ENCODE assay signal across 20 mouse cellular contexts in the genomic region with DNA sequence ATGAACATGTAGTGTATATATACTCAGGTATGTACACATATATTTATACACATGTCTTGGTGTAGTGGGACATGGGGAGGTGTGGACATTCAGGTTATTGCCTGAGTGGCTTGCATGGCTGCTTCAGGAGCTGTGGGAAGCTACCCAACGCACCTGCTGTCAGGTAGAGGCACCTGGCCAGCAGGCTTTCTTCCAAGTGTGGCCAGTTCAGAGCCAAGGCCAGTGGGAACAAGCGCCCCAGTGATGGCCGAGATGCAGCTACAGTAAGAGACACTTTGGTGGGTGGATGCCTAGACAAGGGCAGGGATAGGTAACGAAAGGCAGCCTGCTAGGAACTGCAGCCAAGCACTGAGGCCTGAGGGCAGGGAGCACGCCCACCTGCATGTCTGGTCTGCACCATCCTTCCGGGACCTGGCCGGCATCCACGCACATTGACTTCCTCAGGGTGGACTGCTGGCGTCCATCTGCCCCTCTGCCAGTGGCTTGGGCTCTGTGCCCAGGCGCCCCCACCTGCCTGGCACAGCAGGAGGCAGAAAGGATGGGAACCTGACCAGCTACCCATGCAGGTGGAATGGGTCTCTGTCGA.
DNase-seq lines count a peak whose midpoint lies in the region; ATAC-seq and TF ChIP-seq lines count a peak whose summit lies in the region.
"Had no signal": no experiment of that assay in that cellular context is flagged by ENCODE, and none has a peak within 500 bp of the region (broad histone marks: within the 10 kb centered on the region; RNA-seq: fewer than 3 reads in every experiment).

No protein-coding gene starts in this region.

- no peak overlapping the region for H3K9ac ChIP-seq in forebrain, embryonic 15.5 days (replicated peaks)
- no peak overlapping the region for H3K9ac ChIP-seq in forebrain, embryonic 11.5 days (ENCODE audit: low read length)
- H3K9ac ChIP-seq: embryonic facial prominence, embryonic 15.5 days; kidney, embryonic 15.5 days; limb, embryonic 12.5 days; liver, embryonic 14.5 days; neural tube, embryonic 12.5 days had no signal

- no peaks in the 10 kb centered on the region for H3K36me3 ChIP-seq in forebrain, embryonic 15.5 days
- H3K36me3 ChIP-seq in forebrain, embryonic 11.5 days (ENCODE audit: control insufficient read depth, insufficient read depth, low read length), result no peaks in the 10 kb centered on the region
- H3K36me3 ChIP-seq in kidney, adult 2 months (ENCODE audit: control insufficient read depth, insufficient read depth, low read length), result no peaks in the 10 kb centered on the region
- H3K36me3 ChIP-seq: embryonic facial prominence, embryonic 15.5 days; kidney, embryonic 15.5 days; limb, embryonic 12.5 days; neural tube, embryonic 12.5 days had no signal

- DNase-seq in forebrain, embryonic 11.5 days (ENCODE audit: low spot score), result no peak
- peak; percentile 6 for DNase-seq in kidney, adult 2 months
- DNase-seq in kidney, adult 11 months, result no peak
- DNase-seq in brain, adult 2 months (ENCODE audit: low read depth, low spot score), result peak; percentile 91
- peak; percentile 96 for DNase-seq in cerebellum, adult 9-10 months
- no peak for DNase-seq in embryo, embryonic 9.5 days (ENCODE audit: extremely low spot score)
- no peak for DNase-seq in left cerebral cortex, postnatal 10 days (ENCODE audit: extremely low spot score in 1 of 2, low spot score in 2 of 2)
- DNase-seq: adrenal gland, postnatal 10 days; gastrocnemius, postnatal 10 days; heart, adult 2 months; layer of hippocampus, postnatal 36 days; right cerebral cortex, postnatal 25 days had no signal

- no peak for TF ChIP-seq POLR2A in kidney, adult 2 months (IDR thresholded peaks at IDR 0.05; ENCODE audit: low read depth, low read length)

- ATAC-seq in forebrain, embryonic 15.5 days (replicated peaks), result no peak
- ATAC-seq in forebrain, embryonic 11.5 days (replicated peaks; ENCODE audit: low FRiP score), result no peak
- ATAC-seq: lung, postnatal 0 days had no signal

- no peak overlapping the region for H3K4me2 ChIP-seq in forebrain, embryonic 15.5 days (replicated peaks)
- no peak overlapping the region for H3K4me2 ChIP-seq in forebrain, embryonic 11.5 days (ENCODE audit: low read depth, low read length, severe bottlenecking)
- H3K4me2 ChIP-seq: embryonic facial prominence, embryonic 15.5 days; kidney, embryonic 15.5 days; limb, embryonic 12.5 days; neural tube, embryonic 12.5 days had no signal

- no peaks in the 10 kb centered on the region for H3K9me3 ChIP-seq in forebrain, embryonic 15.5 days
- H3K9me3 ChIP-seq in forebrain, embryonic 11.5 days (ENCODE audit: control insufficient read depth, low read length), result no peaks in the 10 kb centered on the region
- H3K9me3 ChIP-seq: embryonic facial prominence, embryonic 15.5 days; kidney, embryonic 15.5 days; limb, embryonic 12.5 days; neural tube, embryonic 12.5 days had no signal

- intact Hi-C loops in left cerebral cortex, postnatal 10 days (cut with DNase I), result no loop called here

- TF ChIP-seq CTCF in kidney, adult 2 months (conservative IDR thresholded peaks at IDR 0.05; ENCODE audit: insufficient read depth, insufficient read length, low read depth, low read length), result no peak

- 66% methylated on average over 11 of the region's 11 CpGs for WGBS in forebrain, embryonic 15.5 days
- 82% methylated on average over 11 of the region's 11 CpGs for WGBS in forebrain, embryonic 11.5 days
- 47% methylated on average over 11 of the region's 11 CpGs for WGBS in kidney, adult 2 months

- no peaks in the 10 kb centered on the region for H3K27me3 ChIP-seq in forebrain, embryonic 15.5 days
- H3K27me3 ChIP-seq in forebrain, embryonic 11.5 days (ENCODE audit: control insufficient read depth, insufficient read depth, low read length), result no peaks in the 10 kb centered on the region
- H3K27me3 ChIP-seq in kidney, adult 2 months (replicated peaks; ENCODE audit: control insufficient read depth, insufficient read depth, low read length), result no peaks in the 10 kb centered on the region
- H3K27me3 ChIP-seq: neural tube, embryonic 12.5 days had no signal

- peaks cover 64% of the 10 kb centered on the region for H3K4me1 ChIP-seq in forebrain, embryonic 15.5 days
- H3K4me1 ChIP-seq in forebrain, embryonic 11.5 days (replicated peaks; ENCODE audit: control insufficient read depth, insufficient read depth, low read length), result 0 out of 2 replicates have a peak, but pooled peaks cover 3% of the 10 kb centered on the region
- H3K4me1 ChIP-seq in kidney, adult 2 months (ENCODE audit: control insufficient read depth, insufficient read depth, low read length), result no peaks in the 10 kb centered on the region
- H3K4me1 ChIP-seq: embryonic facial prominence, embryonic 15.5 days; kidney, embryonic 15.5 days had no signal

- peak overlapping the region; percentile 76 for H3K27ac ChIP-seq in forebrain, embryonic 15.5 days (replicated peaks)
- H3K27ac ChIP-seq in forebrain, embryonic 11.5 days (ENCODE audit: low read depth, low read length), result no peak overlapping the region
- no peak overlapping the region for H3K27ac ChIP-seq in kidney, adult 2 months (ENCODE audit: insufficient read depth, low read depth, low read length)
- H3K27ac ChIP-seq: embryonic facial prominence, embryonic 15.5 days; heart, adult 2 months; kidney, embryonic 15.5 days; limb, embryonic 12.5 days; liver, embryonic 14.5 days; neural tube, embryonic 12.5 days; stomach, postnatal 0 days had no signal

- no peak overlapping the region for H3K4me3 ChIP-seq in forebrain, embryonic 15.5 days
- H3K4me3 ChIP-seq in forebrain, embryonic 11.5 days (ENCODE audit: low read depth, low read length), result no peak overlapping the region
- H3K4me3 ChIP-seq in kidney, adult 2 months (ENCODE audit: insufficient read depth, low read depth, low read length), result no peak overlapping the region
- H3K4me3 ChIP-seq: embryonic facial prominence, embryonic 15.5 days; heart, adult 2 months; kidney, embryonic 15.5 days; limb, embryonic 12.5 days; neural tube, embryonic 12.5 days had no signal

Comparison
In these comparisons a context has a peak if more than half of its experiments do, and no peak if none do; other contexts are left out.
1. DNase-seq: peak in kidney, adult 2 months (single experiment), brain, adult 2 months (single experiment) and cerebellum, adult 9-10 months (single experiment); none in forebrain, embryonic 11.5 days (single experiment), kidney, adult 11 months (single experiment), embryo, embryonic 9.5 days (single experiment) and left cerebral cortex, postnatal 10 days (0 of 2).